Mouse (Mus musculus) liver, adult 2 months (tissue): Measurements from ENCODE around the gene Ankle1.

Experiments used
- CTCF ChIP-seq: fragments of 200-500 bp; IDR thresholded peaks from 2 replicates; pipeline ENCODE4 v1.5.1; 2011; ENCODE audit warnings: low read depth, low read length, control low read depth
- POLR2A ChIP-seq: fragments of 200-500 bp; IDR thresholded peaks from 2 replicates; pipeline ENCODE4 v1.6.1; 2011; ENCODE audit warnings: low read length, control low read depth; ENCODE audit not compliant: insufficient read depth; ENCODE audit errors: extremely low read depth

DNA sequence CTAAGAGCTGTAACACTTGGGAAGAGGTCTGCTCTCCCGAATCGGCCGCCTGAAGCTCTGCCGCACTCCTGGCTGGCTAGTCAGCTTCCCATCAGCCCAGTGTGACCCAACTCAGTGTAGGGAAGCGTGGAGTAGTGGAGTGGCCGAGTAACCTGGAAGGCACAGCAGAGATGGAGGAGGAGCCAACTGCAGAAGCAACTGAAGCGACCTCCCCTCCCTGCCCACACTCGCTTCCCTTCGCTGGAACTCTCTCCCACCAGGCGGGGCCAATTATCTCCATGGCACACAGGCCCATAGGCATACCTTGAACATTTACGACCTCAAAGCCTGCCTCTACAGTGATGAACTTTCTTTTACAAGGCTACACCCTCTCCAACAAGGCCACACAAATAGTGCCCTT is 46.0 kb downstream of the Ankle1 start:
- no peak for TF ChIP-seq POLR2A
- TF ChIP-seq CTCF = no peak
